Mouse (Mus musculus): ENCODE measurements at regions not wholly inside any gene's neighbourhood (a gene's known extent, or its start where the extent isn't known, plus 50 kb on each side); places are given as distances from the start of the nearest gene placed in this dataset.

GRCm38 (mm10) chr1:154067856-154068255, 133.1 kb upstream of the Zfp648 start:
- TF ChIP-seq CTCF (IDR thresholded peaks at IDR 0.05; ENCODE audit: borderline replicate concordance, insufficient read depth, low read depth, low read length) (no peak), POLR2A (IDR thresholded peaks at IDR 0.05; ENCODE audit: borderline replicate concordance, insufficient read depth, low read length) (no peak)
